ENCODE assay signal across 15 mouse cellular contexts in genomic region chr15:85919191-85919891, GRCm38 (mm10). TPM values are rescaled to one million over a fixed set of nuclear protein-coding genes. Genes with fewer than 3 reads are reported as not detected.
A peak's percentile ranks its signal among the peaks of the same experiment; 100 is the strongest.
DNase-seq lines count a peak whose midpoint lies in the region; ATAC-seq lines count a peak whose summit lies in the region.
"Had no signal": no experiment of that assay in that cellular context is flagged by ENCODE, and none has a peak within 500 bp of the region (broad histone marks: within the 10 kb centered on the region; RNA-seq: fewer than 3 reads in every experiment).

No protein-coding gene starts in this region.

- no peak overlapping the region for H3K27ac ChIP-seq in hindbrain, embryonic 11.5 days (ENCODE audit: low read depth, low read length)
- no peak overlapping the region for H3K27ac ChIP-seq in hindbrain, embryonic 14.5 days
- H3K27ac ChIP-seq in neural tube, embryonic 14.5 days (ENCODE audit: low read depth, low read length): no peak overlapping the region
- H3K27ac ChIP-seq: embryonic facial prominence, embryonic 15.5 days; limb, embryonic 12.5 days; midbrain, embryonic 15.5 days had no signal

- intact Hi-C loops in heart, postnatal 36 days (cut with DNase I): no loop called here

- ATAC-seq in hindbrain, embryonic 11.5 days (ENCODE audit: low FRiP score): peak; percentile 63
- no peak for ATAC-seq in hindbrain, embryonic 14.5 days (ENCODE audit: low FRiP score)
- ATAC-seq in neural tube, embryonic 14.5 days (ENCODE audit: low read depth): peak; percentile 72
- ATAC-seq: midbrain, embryonic 15.5 days had no signal

- H3K36me3 ChIP-seq in hindbrain, embryonic 11.5 days (ENCODE audit: control insufficient read depth, insufficient read depth, low read length): peaks cover 2% of the 10 kb centered on the region; the same call in 1 of the 2 replicates
- H3K36me3 ChIP-seq in hindbrain, embryonic 14.5 days (replicated peaks; ENCODE audit: control insufficient read depth, insufficient read depth): no peaks in the 10 kb centered on the region
- H3K36me3 ChIP-seq in neural tube, embryonic 14.5 days (ENCODE audit: control insufficient read depth, insufficient read depth, low read length): no peaks in the 10 kb centered on the region
- H3K36me3 ChIP-seq: midbrain, embryonic 15.5 days had no signal

- H3K4me2 ChIP-seq in hindbrain, embryonic 11.5 days (replicated peaks; ENCODE audit: low read depth, low read length): no peak overlapping the region
- H3K4me2 ChIP-seq in hindbrain, embryonic 14.5 days (replicated peaks): no peak overlapping the region
- no peak overlapping the region for H3K4me2 ChIP-seq in neural tube, embryonic 14.5 days (ENCODE audit: low read depth, low read length)
- H3K4me2 ChIP-seq: embryonic facial prominence, embryonic 15.5 days; heart, embryonic 12.5 days; limb, embryonic 12.5 days; midbrain, embryonic 15.5 days had no signal

- no peak overlapping the region for H3K4me3 ChIP-seq in hindbrain, embryonic 11.5 days (ENCODE audit: low read depth, low read length)
- H3K4me3 ChIP-seq in hindbrain, embryonic 14.5 days (replicated peaks; ENCODE audit: low read length): no peak overlapping the region
- H3K4me3 ChIP-seq in neural tube, embryonic 14.5 days (ENCODE audit: low read depth, low read length): no peak overlapping the region
- H3K4me3 ChIP-seq: embryonic facial prominence, embryonic 15.5 days; heart, embryonic 12.5 days; limb, embryonic 12.5 days; midbrain, embryonic 15.5 days had no signal

- H3K9me3 ChIP-seq in hindbrain, embryonic 11.5 days (ENCODE audit: control insufficient read depth, low read length): no peaks in the 10 kb centered on the region; the same call in 1 of the 2 replicates
- no peaks in the 10 kb centered on the region for H3K9me3 ChIP-seq in hindbrain, embryonic 14.5 days (ENCODE audit: control insufficient read depth, low read length)
- H3K9me3 ChIP-seq in neural tube, embryonic 14.5 days (ENCODE audit: control insufficient read depth, low read length): no peaks in the 10 kb centered on the region
- H3K9me3 ChIP-seq: embryonic facial prominence, embryonic 15.5 days; limb, embryonic 12.5 days; midbrain, embryonic 15.5 days had no signal

- H3K27me3 ChIP-seq in hindbrain, embryonic 11.5 days (ENCODE audit: control insufficient read depth, insufficient read depth, low read length): no peaks in the 10 kb centered on the region
- no peaks in the 10 kb centered on the region for H3K27me3 ChIP-seq in hindbrain, embryonic 14.5 days (ENCODE audit: control insufficient read depth, insufficient read depth, low read length)
- H3K27me3 ChIP-seq in neural tube, embryonic 14.5 days (ENCODE audit: control insufficient read depth, insufficient read depth, low read length): no peaks in the 10 kb centered on the region
- H3K27me3 ChIP-seq: embryonic facial prominence, embryonic 15.5 days; heart, embryonic 12.5 days; limb, embryonic 12.5 days; midbrain, embryonic 15.5 days had no signal

- 46% methylated on average over 8 of the region's 8 CpGs for WGBS in hindbrain, embryonic 11.5 days
- WGBS in hindbrain, embryonic 14.5 days: 35% methylated on average over 8 of the region's 8 CpGs
- 20% methylated on average over 8 of the region's 8 CpGs for WGBS in neural tube, embryonic 14.5 days

- DNase-seq in hindbrain, embryonic 11.5 days (ENCODE audit: low spot score): no peak
- DNase-seq in hindbrain, embryonic 14.5 days (ENCODE audit: low spot score): no peak
- DNase-seq in embryo, embryonic 10.5 days (ENCODE audit: low spot score): peak; percentile 51
- peak; percentile 33 for DNase-seq in kidney, adult 9 months
- DNase-seq in heart, postnatal 36 days: no peak
- no peak for DNase-seq in urinary bladder, postnatal 10 days (ENCODE audit: low spot score)
- DNase-seq: cerebellum, postnatal 36 days; gastrocnemius, postnatal 36 days; lung, postnatal 4 days; thymus, adult 2 months had no signal

- H3K4me1 ChIP-seq in hindbrain, embryonic 11.5 days (replicated peaks; ENCODE audit: control insufficient read depth, insufficient read depth, low read length): no peaks in the 10 kb centered on the region
- no peaks in the 10 kb centered on the region for H3K4me1 ChIP-seq in hindbrain, embryonic 14.5 days (replicated peaks; ENCODE audit: control insufficient read depth, insufficient read depth, low read length)
- no peaks in the 10 kb centered on the region for H3K4me1 ChIP-seq in neural tube, embryonic 14.5 days (ENCODE audit: control insufficient read depth, insufficient read depth, low read length)
- H3K4me1 ChIP-seq: embryonic facial prominence, embryonic 15.5 days; midbrain, embryonic 15.5 days had no signal

- H3K9ac ChIP-seq in hindbrain, embryonic 11.5 days (ENCODE audit: low read depth, low read length): no peak overlapping the region
- H3K9ac ChIP-seq in hindbrain, embryonic 14.5 days: no peak overlapping the region
- no peak overlapping the region for H3K9ac ChIP-seq in neural tube, embryonic 14.5 days (replicated peaks; ENCODE audit: low read depth, low read length)
- H3K9ac ChIP-seq: embryonic facial prominence, embryonic 15.5 days; heart, embryonic 12.5 days; limb, embryonic 12.5 days; midbrain, embryonic 15.5 days had no signal

RNA-seq across cellular contexts. Expression of gene Trmu, which starts 40.2 kb away (rescaled TPM):
- 30.4 and 34.6 TPM in 2 replicates for polyA plus RNA-seq in hindbrain, embryonic 11.5 days (2014; fragmentation: Nextera tagmentation; extraction: Ambion mirVana)
- 30.7 and 30.9 TPM in 2 replicates for polyA plus RNA-seq in hindbrain, embryonic 14.5 days (2014; fragmentation: Nextera tagmentation; extraction: Ambion mirVana)
- polyA plus RNA-seq in neural tube, embryonic 14.5 days (2014; fragmentation: Nextera tagmentation; extraction: Ambion mirVana): 34.2 TPM in 2 replicates
- total RNA-seq in heart, postnatal 36 days (2021): 10 to 100 TPM; 17.3 to 21.0 TPM

RNA-seq across cellular contexts. Expression of gene Gtse1, which starts 59.8 kb away (rescaled TPM):
- polyA plus RNA-seq in hindbrain, embryonic 11.5 days (2014; fragmentation: Nextera tagmentation; extraction: Ambion mirVana): 26.8 and 33.9 TPM in 2 replicates
- 4.8 and 5.7 TPM in 2 replicates for polyA plus RNA-seq in hindbrain, embryonic 14.5 days (2014; fragmentation: Nextera tagmentation; extraction: Ambion mirVana)
- 2.3 and 2.4 TPM in 2 replicates for polyA plus RNA-seq in neural tube, embryonic 14.5 days (2014; fragmentation: Nextera tagmentation; extraction: Ambion mirVana)
- under 1 TPM; 0.17 to 0.46 TPM for total RNA-seq in heart, postnatal 36 days (2021)

Comparison
In these comparisons a context has a peak if more than half of its experiments do, and no peak if none do; other contexts are left out.
1. DNase-seq: peak in embryo, embryonic 10.5 days (single experiment) and kidney, adult 9 months (single experiment); none in hindbrain, embryonic 11.5 days (single experiment), hindbrain, embryonic 14.5 days (single experiment), heart, postnatal 36 days (0 of 2) and urinary bladder, postnatal 10 days (single experiment).